Mouse (Mus musculus) cerebellum, adult 9-11 months (tissue): ENCODE measurements at regions not wholly inside any gene's neighbourhood (a gene's known extent, or its start where the extent isn't known, plus 50 kb on each side); places are given as distances from the start of the nearest gene placed in this dataset.
"Not testable (repeated sequence)": the region's sequence is repeated elsewhere in the genome, so short reads cannot be mapped to it uniquely, and the experiment has no call there.

ENCODE experiments used
- DNase-seq: peaks from one replicate; pipeline ENCODE4 v3.0.0; 2022

DNA sequence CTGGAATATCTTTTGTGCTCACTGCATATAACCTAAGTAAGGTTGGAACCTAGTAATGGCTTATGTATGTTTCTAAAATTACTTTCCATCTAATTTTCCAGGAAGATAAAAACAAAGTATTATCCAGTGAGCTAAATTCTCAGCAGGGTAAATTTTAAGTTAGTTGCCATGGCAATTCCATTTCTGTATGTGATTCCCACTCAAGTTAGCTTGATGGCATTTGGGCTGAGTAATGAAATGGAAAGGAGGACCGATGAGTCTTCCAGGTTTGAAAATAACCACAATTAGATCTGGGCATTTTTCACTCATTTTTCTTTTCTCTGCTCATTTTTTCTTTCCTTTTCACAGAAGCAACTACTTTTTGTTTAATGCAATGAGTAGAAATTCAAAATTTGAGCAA lies 398.4 kb upstream of the Gm10801 start:
- no peak for DNase-seq

DNA sequence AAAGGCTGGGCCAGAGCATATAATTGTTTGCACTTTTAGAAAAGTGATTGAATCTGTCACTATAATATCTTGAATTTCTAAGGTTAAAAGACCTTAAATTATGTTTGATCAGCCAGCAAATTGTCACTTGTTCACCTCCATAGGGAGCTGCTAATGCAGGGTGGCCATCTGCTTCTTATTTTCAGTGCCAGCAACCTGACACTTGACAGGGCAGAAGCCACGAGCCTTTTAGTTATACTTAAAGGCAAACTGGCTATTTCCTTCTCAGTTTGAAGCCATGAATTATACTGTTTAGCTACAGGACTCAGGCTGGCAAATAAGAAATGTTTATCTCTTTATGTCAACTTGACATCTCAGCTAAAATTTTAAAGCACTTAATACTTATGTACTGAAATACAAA lies 392.5 kb upstream of the Gm10801 start:
- peak; percentile 2 for DNase-seq

DNA sequence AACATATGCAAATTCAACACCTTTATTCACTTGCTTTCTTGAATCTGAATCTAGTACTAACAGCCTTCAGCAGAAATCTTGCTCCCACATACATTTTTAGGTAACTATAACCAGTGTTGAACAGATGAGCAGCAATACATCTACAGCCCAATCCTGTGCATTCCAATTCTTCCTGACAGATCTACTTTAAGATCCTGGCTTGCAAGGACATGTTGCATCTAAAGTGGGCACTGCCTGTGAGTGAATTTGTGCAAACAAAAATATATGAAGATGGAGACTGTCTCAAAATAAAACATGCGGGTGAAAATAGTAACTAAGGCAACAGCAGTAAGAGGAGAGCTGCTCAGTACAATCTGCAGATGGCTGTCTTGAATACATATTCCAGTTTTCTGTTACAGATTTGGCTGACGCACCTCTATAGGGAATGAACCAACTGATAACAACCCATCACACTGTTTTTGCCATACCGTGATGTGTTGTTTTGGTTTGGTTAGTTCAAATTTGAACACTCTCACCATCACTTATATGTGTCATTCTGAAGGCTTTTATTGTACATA lies 375.2 kb upstream of the Gm10801 start:
- DNase-seq = no peak

GRCm38 (mm10) chr2:98330025-98330424 lies 332.0 kb upstream of the Gm10801 start:
- not testable (repeated sequence) for DNase-seq

- DNase-seq = no peak
Observed at GRCm38 (mm10) chr2:98354200-98354599, 307.8 kb upstream of the Gm10801 start.

DNA sequence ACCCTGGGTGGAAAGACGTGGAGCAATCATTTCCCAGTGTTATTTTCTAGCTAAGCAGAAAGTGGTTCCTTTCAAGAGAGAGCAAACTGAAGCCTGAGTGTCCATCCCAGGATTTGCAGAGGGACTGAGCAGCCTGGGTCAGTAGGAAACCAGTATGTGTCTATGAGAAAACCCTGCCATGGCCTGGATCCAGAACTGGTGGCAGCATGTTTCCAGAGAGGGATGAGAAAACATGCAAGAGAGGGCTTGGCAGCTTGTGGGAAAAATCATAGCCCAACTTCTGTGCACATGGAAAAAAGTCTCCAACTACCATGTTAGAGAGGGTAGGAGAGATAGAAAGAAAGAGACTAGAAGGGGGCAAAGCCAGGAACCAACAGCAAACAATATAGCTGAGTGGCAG lies 282.8 kb upstream of the Gm10801 start:
- no peak for DNase-seq
